Mouse (Mus musculus): ENCODE data around the gene Tpra1.

- TF ChIP-seq POLR2A (IDR thresholded peaks at IDR 0.05; ENCODE audit: low read depth, low read length) (no peak), CTCF (IDR thresholded peaks at IDR 0.05; ENCODE audit: borderline replicate concordance, insufficient read depth, low read length) (no peak)
These were observed 23.7 kb downstream of the Tpra1 start for GRCm38 (mm10) chr6:88925640-88926205.

Measured in embryonic fibroblast, embryonic 13.5 days (primary cell).